Mouse (Mus musculus): ENCODE measurements around the gene Nxf1. TPM values are rescaled to one million over a fixed set of nuclear protein-coding genes. Genes with fewer than 3 reads are reported as not detected.

The Nxf1 gene
- polyA plus RNA-seq (2017; shearing (Covaris generic)) = 324 TPM

GRCm38 (mm10) chr19:8756635-8757387 lies at the start of gene Nxf1:
Gene Nxf1, plus strand, starts transcription at chr19:8757073.

GRCm38 (mm10) chr19:8722907-8723573 lies 33.8 kb upstream of the Nxf1 start, which contains the start of gene Slc3a2:
Gene Slc3a2, minus strand, starts transcription at chr19:8723369.

GRCm38 (mm10) chr19:8735389-8736159 lies 21.3 kb upstream of the Nxf1 start, which contains the start of gene Wdr74:
Gene Wdr74, plus strand, starts transcription at chr19:8735827.

GRCm38 (mm10) chr19:8740603-8741002 lies 16.3 kb upstream of the Nxf1 start, which contains the start of gene 1700092M07Rik:
Gene 1700092M07Rik, plus strand, starts transcription at chr19:8740718.

GRCm38 (mm10) chr19:8741243-8741869 lies 15.5 kb upstream of the Nxf1 start, which contains the start of gene Stx5a:
Gene Stx5a, plus strand, starts transcription at chr19:8741413.

GRCm38 (mm10) chr19:8770567-8771270 lies 13.8 kb downstream of the Nxf1 start, which contains the start of gene Tmem223:
Gene Tmem223, plus strand, starts transcription at chr19:8770996.

GRCm38 (mm10) chr19:8774086-8774835 lies 17.4 kb downstream of the Nxf1 start, which contains the start of gene Tmem179b:
Gene Tmem179b, minus strand, starts transcription at chr19:8774467.

GRCm38 (mm10) chr19:8786008-8786781 lies 29.3 kb downstream of the Nxf1 start, which contains the start of gene Taf6l:
Gene Taf6l, minus strand, starts transcription at chr19:8786417.

GRCm38 (mm10) chr19:8798264-8798946 lies 41.5 kb downstream of the Nxf1 start, which contains the start of gene Polr2g:
Gene Polr2g, minus strand, starts transcription at chr19:8798577.

GRCm38 (mm10) chr19:8802130-8802821 lies 45.4 kb downstream of the Nxf1 start, which contains the start of gene Zbtb3:
Gene Zbtb3, plus strand, starts transcription at chr19:8802555.

GRCm38 (mm10) chr19:8818801-8819595 lies 62.1 kb downstream of the Nxf1 start, which contains the start of gene Ttc9c:
Gene Ttc9c, minus strand, starts transcription at chr19:8819333.

GRCm38 (mm10) chr19:8819596-8820423 lies 62.9 kb downstream of the Nxf1 start, which contains the start of gene Hnrnpul2:
Gene Hnrnpul2, plus strand, starts transcription at chr19:8820010.

Data from inflammation-experienced regulatory T-cells, adult 16 weeks (primary cell).